Mouse (Mus musculus) MEL (cell line): ENCODE data around the gene Usp27x. TPM values are rescaled to one million over a fixed set of nuclear protein-coding genes. Genes with fewer than 3 reads are reported as not detected.

Experiments used
- DNase-seq: peaks from one replicate; pipeline ENCODE4 v3.0.0; 2011; ENCODE audit warnings: low read depth, low spot score
- H3K27ac ChIP-seq: 2 replicates; pipeline ENCODE4 v1.5.1; 2012; ENCODE audit warnings: low read depth, mild to moderate bottlenecking, control low read depth, low read length, moderate library complexity; ENCODE audit not compliant: control insufficient read depth
- H3K27me3 ChIP-seq, 2 experiments: fragments of 150-350 bp in 1 of 2; sonication (generic) in 1 of 2; 2 replicates each; pipeline ENCODE4 v1.6.1; 2012; ENCODE audit warnings: low read length in 2 of 2, mild to moderate bottlenecking in 2 of 2, improper control_type of control experiment in 1 of 2, moderate library complexity in 1 of 2; ENCODE audit not compliant: insufficient read depth in 2 of 2, control insufficient read depth in 1 of 2
- H3K36me3 ChIP-seq, 2 experiments: 2 replicates each; pipeline ENCODE4 v1.6.1; 2012 to 2014; ENCODE audit warnings: low read length in 2 of 2, improper control_type of control experiment in 1 of 2, inconsistent platforms in 1 of 2, mild to moderate bottlenecking in 1 of 2; ENCODE audit not compliant: insufficient read depth in 2 of 2, control insufficient read depth in 1 of 2
- H3K4me1 ChIP-seq, 2 experiments: fragments of 150-350 bp in 1 of 2; sonication (generic) in 1 of 2; 2 replicates each; pipeline ENCODE4 v1.6.1; 2012; ENCODE audit warnings: low read length in 2 of 2, improper control_type of control experiment in 1 of 2, mild to moderate bottlenecking in 1 of 2; ENCODE audit not compliant: insufficient read depth in 2 of 2, control insufficient read depth in 1 of 2
- H3K4me3 ChIP-seq, 2 experiments: fragments of 150-350 bp in 1 of 2; sonication (generic) in 1 of 2; 2 replicates each; pipeline ENCODE4 v1.5.1; 2012; ENCODE audit warnings: low read depth in 2 of 2, low read length in 2 of 2, mild to moderate bottlenecking in 2 of 2, moderate library complexity in 2 of 2, control low read depth in 1 of 2, improper control_type of control experiment in 1 of 2; ENCODE audit not compliant: control insufficient read depth in 1 of 2, insufficient read depth in 1 of 2
- H3K79me2 ChIP-seq: 2 replicates; pipeline ENCODE4 v1.6.1; 2012; ENCODE audit warnings: mild to moderate bottlenecking, low read length, moderate library complexity; ENCODE audit not compliant: control insufficient read depth, poor library complexity, insufficient read depth
- H3K9ac ChIP-seq: 2 replicates; pipeline ENCODE4 v1.6.1; 2012; ENCODE audit warnings: low read depth, mild to moderate bottlenecking, control low read depth, low read length, moderate library complexity; ENCODE audit not compliant: control insufficient read depth, poor library complexity, severe bottlenecking
- H3K9me3 ChIP-seq: fragments of 150-350 bp; sonication (generic); replicated peaks from 2 replicates; pipeline ENCODE4 v1.6.1; 2012; ENCODE audit warnings: mild to moderate bottlenecking, low read length, improper control_type of control experiment, moderate library complexity; ENCODE audit not compliant: insufficient read depth
- CTCF ChIP-seq, 3 experiments: IDR thresholded peaks in 2 of 3; conservative IDR thresholded peaks in 1 of 3; 2 replicates each; pipeline ENCODE4 v1.5.1; 2011 to 2012; ENCODE audit warnings: low read length in 3 of 3, low read depth in 2 of 3, mild to moderate bottlenecking in 2 of 3, improper control_type of control experiment in 1 of 3, inconsistent platforms in 1 of 3, mixed read lengths in 1 of 3, moderate library complexity in 1 of 3; ENCODE audit not compliant: control insufficient read depth in 1 of 3, insufficient read depth in 1 of 3, poor library complexity in 1 of 3, severe bottlenecking in 1 of 3
- EP300 ChIP-seq, 2 experiments: IDR thresholded peaks; 2 replicates each; pipeline ENCODE4 v1.6.1; 2011; ENCODE audit warnings: improper control_type of control experiment in 2 of 2, low read length in 2 of 2, low read depth in 1 of 2, mild to moderate bottlenecking in 1 of 2
- GATA1 ChIP-seq: IDR thresholded peaks from 2 replicates; pipeline ENCODE4 v1.6.1; 2011; ENCODE audit warnings: low read depth, low read length, improper control_type of control experiment
- HCFC1 ChIP-seq: IDR thresholded peaks from 2 replicates; pipeline ENCODE4 v1.6.1; 2012; ENCODE audit warnings: low read depth, mild to moderate bottlenecking, inconsistent platforms, low read length, improper control_type of control experiment, moderate library complexity
- JUND ChIP-seq: IDR thresholded peaks from 2 replicates; pipeline ENCODE4 v1.6.1; 2011; ENCODE audit warnings: low read depth, mild to moderate bottlenecking, improper control_type of control experiment, low read length
- MAX ChIP-seq: IDR thresholded peaks from 2 replicates; pipeline ENCODE4 v1.6.1; 2011; ENCODE audit warnings: low read length, improper control_type of control experiment
- MXI1 ChIP-seq: IDR thresholded peaks from 2 replicates; pipeline ENCODE4 v1.6.1; 2011; ENCODE audit warnings: mild to moderate bottlenecking, low read depth, low read length, improper control_type of control experiment
- MYC ChIP-seq: IDR thresholded peaks from 2 replicates; pipeline ENCODE4 v1.6.1; 2011; ENCODE audit warnings: low read depth, mild to moderate bottlenecking, low read length, improper control_type of control experiment, moderate library complexity
- NELFE ChIP-seq: IDR thresholded peaks from 2 replicates; pipeline ENCODE4 v1.6.1; 2011; ENCODE audit warnings: low read depth, low read length, improper control_type of control experiment
- NRF1 ChIP-seq: IDR thresholded peaks from 2 replicates; pipeline ENCODE4 v1.6.1; 2014; ENCODE audit warnings: low read depth, mild to moderate bottlenecking, inconsistent platforms, low read length, improper control_type of control experiment, moderate library complexity; ENCODE audit not compliant: poor library complexity, insufficient read depth, severe bottlenecking
- POLR2A ChIP-seq, 2 experiments: IDR thresholded peaks; 2 replicates each; pipeline ENCODE4 v1.6.1; 2011 to 2012; ENCODE audit warnings: low read length in 2 of 2, mild to moderate bottlenecking in 2 of 2, control low read depth in 1 of 2, improper control_type of control experiment in 1 of 2, low read depth in 1 of 2, moderate library complexity in 1 of 2; ENCODE audit not compliant: control insufficient read depth in 1 of 2, insufficient read depth in 1 of 2, poor library complexity in 1 of 2
- POLR2AphosphoS2 ChIP-seq: IDR thresholded peaks from 2 replicates; pipeline ENCODE4 v1.6.1; 2011; ENCODE audit warnings: low read length, improper control_type of control experiment
- RCOR1 ChIP-seq: IDR thresholded peaks from 2 replicates; pipeline ENCODE4 v1.6.1; 2012; ENCODE audit warnings: low read depth, mild to moderate bottlenecking, inconsistent platforms, low read length, improper control_type of control experiment
- TCF12 ChIP-seq: IDR thresholded peaks from 2 replicates; pipeline ENCODE4 v1.6.1; 2014; ENCODE audit warnings: low read depth, mild to moderate bottlenecking, inconsistent platforms, low read length, improper control_type of control experiment, moderate library complexity
- USF1 ChIP-seq: IDR thresholded peaks from 2 replicates; pipeline ENCODE4 v1.6.1; 2014; ENCODE audit warnings: low read depth, mild to moderate bottlenecking, inconsistent platforms, low read length, improper control_type of control experiment, moderate library complexity
- USF2 ChIP-seq, 2 experiments: IDR thresholded peaks; 2 replicates each; pipeline ENCODE4 v1.6.1; 2011 to 2012; ENCODE audit warnings: improper control_type of control experiment in 2 of 2, low read length in 2 of 2, borderline replicate concordance in 1 of 2, inconsistent platforms in 1 of 2, low read depth in 1 of 2, mild to moderate bottlenecking in 1 of 2; ENCODE audit not compliant: insufficient read depth in 1 of 2
- ZC3H11A ChIP-seq: IDR thresholded peaks from 2 replicates; pipeline ENCODE4 v1.6.1; 2012; ENCODE audit warnings: low read depth, mild to moderate bottlenecking, inconsistent platforms, low read length, improper control_type of control experiment
- ZMIZ1 ChIP-seq: IDR thresholded peaks from 2 replicates; pipeline ENCODE4 v1.6.1; 2012; ENCODE audit warnings: low read depth, mild to moderate bottlenecking, inconsistent platforms, low read length, improper control_type of control experiment, moderate library complexity
- polyA plus RNA-seq, 2 experiments: library from polyadenylated mRNA; stranded (reverse) in 1 of 2; unstranded in 1 of 2; fragments of >175 nt in 1 of 2; fragments of >200 nt in 1 of 2; gene quantifications; 2 replicates each; pipeline versions ENCODE4 v1.2.1 to v1.2.4; 2012; ENCODE audit warnings: low replicate concordance in 2 of 2, low read depth in 1 of 2; ENCODE audit not compliant: insufficient read length in 2 of 2, insufficient read depth in 1 of 2, missing spikeins in 1 of 2
- total RNA-seq: library from RNA; depleted of rRNA; stranded (reverse); fragments of 300-350 nt; gene quantifications from 2 replicates; pipeline ENCODE4 v1.2.3, GENCODE M21; 2012; rRNA removed

Usp27x gene
- total RNA-seq = 2.7 and 3.6 TPM in 2 replicates
- polyA plus RNA-seq = 1 to 10 TPM in 1 of 2 experiments, not detected in 1; 3.9 TPM

DNA sequence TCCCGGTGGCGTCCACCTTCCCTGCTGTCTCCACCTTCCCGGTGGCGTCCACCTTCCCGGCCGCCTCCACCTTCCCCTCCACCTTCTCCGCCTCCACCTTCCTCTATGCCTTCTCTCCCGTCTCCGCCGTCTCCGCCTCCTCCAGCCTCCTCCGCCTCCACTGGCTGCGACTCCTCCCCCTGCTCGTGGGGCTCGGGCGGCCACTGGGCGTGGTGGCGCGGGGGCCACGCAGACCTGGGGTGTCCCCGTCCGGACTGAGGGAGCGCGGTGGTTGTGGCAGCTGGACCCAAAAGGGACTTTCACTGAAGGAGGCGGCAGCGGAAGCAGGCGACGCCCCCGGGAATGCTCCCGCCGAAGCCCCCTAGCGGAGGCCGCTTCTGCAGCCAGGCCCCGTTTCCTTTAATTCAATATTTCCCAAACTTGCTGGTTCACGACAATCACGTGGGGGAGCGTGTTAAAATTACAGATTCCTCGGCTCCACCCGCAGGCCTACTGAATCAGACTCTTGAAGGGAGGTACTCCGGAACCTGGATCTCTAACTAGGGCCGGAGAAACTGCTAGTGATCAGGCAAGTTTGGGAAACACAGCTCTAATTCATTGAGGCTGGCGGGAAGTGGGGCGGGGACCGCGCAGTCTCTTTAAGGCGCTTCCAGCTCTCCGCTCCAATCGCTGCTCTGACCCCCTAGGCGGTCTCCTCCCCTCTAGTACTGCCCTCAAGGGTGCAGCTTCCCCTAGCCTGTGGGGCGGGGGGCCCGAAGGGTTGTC is at the start of gene Usp27x:
TSS of gene Usp27x (minus strand) at position 115 of the 765 bp plus-strand sequence.
- H3K36me3 ChIP-seq = peaks cover 0 to 3% of the 10 kb centered on the region in 2 experiments; a peak in 1 of 4 replicates
- no peaks in the 10 kb centered on the region for H3K9me3 ChIP-seq
- H3K27ac ChIP-seq = peak within 1 kb of the TSS; percentile 87
- H3K79me2 ChIP-seq = peaks cover 10% of the 10 kb centered on the region; the same call in 1 of the 2 replicates
- H3K4me1 ChIP-seq = peaks cover 4 to 13% of the 10 kb centered on the region in 2 experiments; a peak in 3 of 4 replicates
- H3K9ac ChIP-seq = peak within 1 kb of the TSS; percentile 89
- H3K27me3 ChIP-seq = no peaks in the 10 kb centered on the region
- TF ChIP-seq POLR2AphosphoS2 (peak; percentile 59; the same call in 1 of the 2 replicates), MXI1 (peak; percentile 77; the same call in 1 of the 2 replicates), USF1 (peak; percentile 85), POLR2A (IDR thresholded peaks at IDR 0.05; ENCODE audit: control insufficient read depth in 1 of 2, insufficient read depth in 1 of 2, low read depth in 1 of 2, low read length in 2 of 2, poor library complexity in 1 of 2) (peak; percentile 44 to 70), NELFE (peak; percentile 54), MYC (0 out of 2 replicates have a peak, but pooled peaks have one; percentile 52), MAX (peak; percentile 68), JUND (no peak), GATA1 (no peak), NRF1 (peak; percentile 57), RCOR1 (no peak), ZC3H11A (no peak), HCFC1 (peak; percentile 62), USF2 (IDR thresholded peaks at IDR 0.05; ENCODE audit: borderline replicate concordance in 1 of 2, insufficient read depth in 1 of 2, low read depth in 1 of 2, low read length in 2 of 2) (0 out of 4 replicates have a peak, but pooled peaks of 1 of the 2 experiments have one; percentile 5), EP300 (IDR thresholded peaks at IDR 0.05; ENCODE audit: low read depth in 1 of 2, low read length in 2 of 2) (peak in 1 of 2 experiments; percentile 3; a peak in 1 of 4 replicates), TCF12 (peak; percentile 43), CTCF (IDR thresholded peaks at IDR 0.05 in 2 of 3, conservative IDR thresholded peaks at IDR 0.05 in 1 of 3; ENCODE audit: control insufficient read depth in 1 of 3, insufficient read depth in 1 of 3, low read depth in 2 of 3, low read length in 3 of 3, poor library complexity in 1 of 3, severe bottlenecking in 1 of 3) (peak; percentile 43 to 59 (median 49)), ZMIZ1 (peak; percentile 63; the same call in 1 of the 2 replicates)
- TF ChIP-seq, all 39 proteins: peak for 14
- H3K4me3 ChIP-seq = peak within 1 kb of the TSS; percentile 77 to 94
- peak; percentile 89 for DNase-seq
